Mouse (Mus musculus) right cerebral cortex, adult 18-20 months (tissue): Measurements from ENCODE around the gene Mrpl35.
"Not testable (repeated sequence)": the region's sequence is repeated elsewhere in the genome, so short reads cannot be mapped to it uniquely, and the experiment has no call there.

ENCODE experiments used
- DNase-seq: peaks from one replicate; pipeline ENCODE4 v3.0.0; 2022; ENCODE audit warnings: mixed read lengths

Mrpl35 gene

DNA sequence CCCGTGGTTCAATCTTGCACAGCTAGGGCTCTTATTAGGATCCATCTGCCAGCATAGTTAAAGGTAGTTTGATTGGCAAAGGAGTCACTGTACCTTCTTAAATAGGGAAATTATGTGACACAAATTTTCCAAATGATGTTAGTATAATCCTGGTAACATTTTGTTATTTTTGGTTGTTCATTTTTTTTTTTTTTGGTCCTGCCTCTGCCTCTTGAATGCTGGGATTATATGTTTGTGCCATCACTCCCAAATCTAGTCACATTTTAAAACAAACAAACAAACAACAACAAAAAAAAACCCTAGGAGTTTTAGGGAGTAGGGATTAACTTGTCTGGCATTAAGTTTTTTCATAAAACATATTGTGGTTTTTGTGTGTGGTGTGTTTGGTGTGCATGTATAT, at the start of gene Mrpl35:
Gene Mrpl35, minus strand, starts transcription at position 101 of the 400 bp plus-strand sequence.
- no peak for DNase-seq

DNA sequence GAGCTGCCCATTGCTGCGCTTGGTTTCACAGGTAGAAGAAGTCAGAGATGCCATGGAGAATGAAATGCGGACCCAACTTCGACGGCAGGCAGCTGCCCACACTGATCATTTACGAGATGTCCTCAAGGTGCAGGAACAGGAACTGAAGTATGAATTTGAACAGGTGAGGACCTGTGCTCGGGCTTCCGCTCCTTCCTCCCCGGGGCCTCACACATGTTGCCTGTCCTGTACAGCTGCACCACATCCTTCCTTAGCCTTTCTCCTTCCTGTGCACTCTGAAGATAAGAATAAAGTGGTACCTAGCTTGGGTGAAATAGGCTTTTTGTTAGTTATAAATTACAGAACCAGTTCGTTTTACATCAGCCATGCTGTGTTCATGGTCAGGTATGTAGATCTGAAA, 44.6 kb upstream of the Mrpl35 start:
- DNase-seq, result no peak

DNA sequence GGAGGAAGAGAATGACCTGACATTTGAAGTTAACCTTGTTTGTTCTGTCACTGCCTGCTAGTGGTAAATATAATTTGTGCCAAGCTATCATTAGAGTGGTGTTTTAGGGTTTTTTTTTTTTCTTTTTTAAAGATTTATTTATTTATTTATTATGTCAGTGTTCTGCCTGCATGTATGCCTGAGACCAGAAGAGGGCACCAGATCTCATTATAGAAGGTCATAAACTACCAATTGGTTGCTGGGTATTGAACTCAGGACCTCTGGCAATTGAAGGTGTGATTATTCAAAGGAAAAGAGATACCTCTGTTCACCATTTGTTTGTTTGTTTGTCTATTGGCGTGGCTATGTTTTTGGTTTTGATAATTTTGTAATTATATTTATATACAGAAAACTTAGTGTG, 42.0 kb upstream of the Mrpl35 start:
- no peak for DNase-seq

DNA sequence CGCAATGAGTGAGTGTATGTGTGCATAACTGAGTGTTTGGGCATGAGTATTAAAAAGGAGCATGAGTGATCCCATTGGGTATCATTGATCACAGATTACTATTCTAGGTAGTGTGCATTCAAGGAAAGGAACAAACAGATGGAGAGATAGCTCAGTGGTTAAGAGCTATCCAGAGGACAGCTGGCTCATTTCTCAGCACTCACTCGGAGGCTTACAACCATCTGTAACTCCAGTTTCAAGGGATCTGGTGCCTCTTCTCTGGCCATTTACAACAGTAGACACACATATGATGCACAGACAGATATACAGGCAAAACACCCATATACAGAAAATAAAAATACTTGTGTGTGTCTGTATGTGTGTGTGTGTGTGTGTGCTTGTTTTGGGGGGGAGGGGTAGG, 41.0 kb upstream of the Mrpl35 start:
- no peak for DNase-seq

DNA sequence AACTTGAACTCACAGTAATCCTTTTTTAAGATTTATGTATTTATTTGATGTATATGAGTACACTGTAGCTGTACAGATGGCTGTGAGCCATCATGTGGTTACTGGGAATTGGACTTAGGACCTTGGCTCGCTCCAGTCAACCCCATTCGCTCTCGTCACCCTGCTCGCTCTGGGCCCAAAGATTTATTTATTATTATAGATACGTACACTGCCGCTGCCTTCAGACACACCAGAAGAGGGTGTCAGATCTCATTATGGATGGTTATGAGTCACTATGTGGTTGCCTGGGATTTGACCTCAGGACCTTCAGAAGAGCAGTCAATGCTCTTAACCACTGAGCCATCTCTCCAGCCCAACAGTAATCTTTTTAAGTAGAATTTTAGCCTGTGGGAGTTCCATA, 20.1 kb upstream of the Mrpl35 start:
- DNase-seq, result not testable (repeated sequence)

DNA sequence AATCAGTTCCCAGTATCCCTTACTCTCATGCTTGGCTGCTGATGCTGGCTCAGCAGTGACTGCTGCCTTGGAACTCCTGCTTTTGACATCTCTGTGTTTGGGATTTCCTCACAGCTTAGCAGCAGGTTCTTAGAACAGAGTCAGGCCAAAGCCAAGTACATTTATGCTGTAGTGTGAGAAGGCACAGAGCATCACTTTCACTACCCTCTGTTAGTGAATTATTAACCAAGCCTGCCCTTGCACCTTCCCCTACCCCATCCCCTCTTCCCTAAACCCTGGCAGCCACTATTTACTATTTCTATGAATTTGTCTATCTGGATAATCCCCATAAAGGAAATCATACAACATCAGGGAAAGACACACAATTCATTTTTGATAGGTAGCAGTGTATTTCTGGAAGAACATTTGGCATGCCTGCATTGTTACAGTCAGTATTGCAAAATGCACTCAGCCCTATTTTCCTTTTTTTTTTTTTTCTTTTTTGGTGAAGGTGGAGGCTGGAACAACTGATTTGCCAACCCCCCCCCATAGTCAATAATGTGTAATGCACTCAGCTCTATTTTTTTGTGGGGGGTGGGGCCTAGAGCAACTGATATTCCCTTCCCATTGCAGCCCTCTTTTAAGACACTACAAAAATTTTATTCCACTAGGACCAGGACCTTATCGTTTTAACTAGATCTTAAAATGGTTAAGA, 14.0 kb upstream of the Mrpl35 start:
- no peak for DNase-seq

DNA sequence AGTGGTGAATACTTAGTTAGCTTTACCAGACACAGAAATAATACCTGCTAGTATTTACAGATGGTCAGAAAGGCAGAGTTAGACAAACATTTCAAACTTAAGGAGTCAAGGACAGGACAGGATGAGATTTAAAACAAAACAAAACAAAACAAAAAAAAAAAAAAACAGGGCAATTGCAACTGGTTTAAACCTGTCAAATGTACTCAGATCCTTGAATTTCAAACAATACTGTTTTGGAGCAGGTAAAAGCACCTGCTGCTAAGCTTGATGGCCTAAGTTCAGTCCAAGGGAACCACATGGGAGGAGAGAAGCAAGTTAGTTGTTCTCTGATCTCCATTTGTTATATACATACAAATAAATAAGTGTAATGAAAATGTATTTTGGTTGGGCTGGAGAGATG, 13.0 kb upstream of the Mrpl35 start:
- no peak for DNase-seq

DNA sequence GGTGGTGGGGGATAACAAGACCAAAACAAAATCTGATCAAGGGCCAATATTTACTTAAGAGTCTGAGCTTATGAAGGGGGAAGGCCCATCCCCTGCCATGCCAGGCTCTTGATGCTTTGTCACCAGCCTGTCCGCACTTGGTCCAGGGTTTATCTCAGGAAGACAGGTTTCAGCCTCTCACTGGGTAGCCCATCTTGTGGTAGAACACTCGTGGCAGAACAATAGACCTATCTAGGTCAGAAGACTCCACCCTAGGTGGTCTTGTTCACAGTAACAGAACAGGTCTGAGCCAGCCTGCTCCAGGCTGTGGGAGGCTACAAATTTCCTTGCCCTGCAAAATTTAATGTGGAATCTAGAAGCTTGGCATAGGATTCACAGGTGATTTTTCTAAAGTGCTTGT, 10.0 kb upstream of the Mrpl35 start:
- no peak for DNase-seq

DNA sequence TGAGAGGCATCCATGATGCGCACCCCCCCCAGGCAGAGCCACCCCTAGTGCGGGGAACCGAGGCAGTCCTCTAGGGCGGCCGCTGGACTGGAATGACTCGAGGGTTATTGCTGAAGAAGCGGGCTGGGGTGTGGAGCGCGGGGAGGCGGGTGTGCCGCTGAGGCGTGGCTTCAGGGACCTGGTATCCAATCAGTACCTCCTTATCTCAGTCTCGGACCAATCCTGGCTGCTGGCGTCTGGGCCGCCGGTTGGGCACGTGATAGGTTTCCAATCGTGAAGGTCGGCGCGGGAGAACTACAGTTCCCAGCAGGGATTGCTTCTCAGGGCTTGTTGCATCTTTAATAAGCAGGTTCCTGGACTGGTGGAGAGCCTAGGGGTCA, 4.8 kb upstream of the Mrpl35 start:
- DNase-seq, result peak; percentile 98

DNA sequence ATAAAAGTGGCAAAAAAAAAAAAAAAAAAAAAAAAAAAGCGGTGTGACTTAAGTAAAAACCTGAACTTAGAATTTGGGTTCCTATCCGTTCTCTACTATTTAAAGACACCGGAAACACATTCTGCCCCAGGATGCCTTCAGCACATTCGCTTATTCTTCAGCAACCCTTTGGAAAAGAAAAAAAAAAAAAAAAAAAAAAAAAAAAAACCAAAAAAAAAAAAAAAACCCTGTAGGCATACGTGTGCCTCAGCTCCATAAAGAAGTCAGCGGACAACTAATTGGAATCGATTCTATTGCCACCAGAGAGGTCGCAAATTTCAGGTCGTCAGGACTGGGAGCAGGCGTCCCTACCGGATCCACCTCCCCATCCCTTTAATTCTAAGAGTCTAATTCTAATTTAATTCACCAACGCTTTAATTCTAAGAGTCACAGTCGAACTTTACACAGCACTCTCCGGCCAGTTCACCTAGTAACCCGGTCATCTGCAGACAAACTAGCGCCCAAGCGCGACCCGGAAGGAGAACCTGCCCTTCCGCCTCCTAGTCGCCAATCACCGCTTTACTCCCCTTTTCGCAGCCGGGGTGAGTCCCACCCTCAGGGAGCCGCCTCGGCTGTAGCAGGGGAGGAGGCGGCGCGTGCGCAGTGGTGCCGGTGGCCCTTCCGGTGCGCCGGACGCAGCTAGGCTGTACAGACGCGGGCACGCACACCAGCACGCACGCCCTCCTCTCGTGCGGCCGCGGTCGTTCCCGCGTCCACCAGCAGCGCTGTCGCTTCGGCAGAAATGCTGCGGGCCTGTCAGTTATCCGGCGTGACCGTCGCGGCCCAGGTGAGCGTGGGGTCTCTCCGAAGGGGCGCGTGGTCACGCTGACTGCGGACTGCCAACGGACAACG, 4.2 kb upstream of the Mrpl35 start, which contains the start of gene Immt:
Gene Immt, plus strand, starts transcription at position 642 of the 891 bp plus-strand sequence.
- DNase-seq, result peak; percentile 99

DNA sequence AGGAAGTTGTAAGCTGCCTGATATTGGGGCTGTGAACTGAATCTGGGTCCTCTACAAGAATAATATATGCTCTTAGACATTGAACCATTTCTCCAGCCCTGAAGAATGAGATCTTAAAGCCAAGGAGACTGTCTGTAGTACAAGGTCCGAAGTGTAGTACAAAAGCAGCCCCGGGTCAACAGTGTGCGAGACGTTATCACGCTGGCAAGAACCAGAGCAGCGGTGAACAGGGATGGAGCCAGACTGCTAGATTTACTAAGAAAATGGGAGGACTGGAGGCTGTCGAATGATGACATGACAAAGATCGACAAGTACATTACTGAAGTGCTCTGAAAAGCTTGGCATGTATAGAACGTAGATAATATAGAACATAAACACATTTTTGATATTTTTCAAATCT, 3.0 kb upstream of the Mrpl35 start:
- no peak for DNase-seq

DNA sequence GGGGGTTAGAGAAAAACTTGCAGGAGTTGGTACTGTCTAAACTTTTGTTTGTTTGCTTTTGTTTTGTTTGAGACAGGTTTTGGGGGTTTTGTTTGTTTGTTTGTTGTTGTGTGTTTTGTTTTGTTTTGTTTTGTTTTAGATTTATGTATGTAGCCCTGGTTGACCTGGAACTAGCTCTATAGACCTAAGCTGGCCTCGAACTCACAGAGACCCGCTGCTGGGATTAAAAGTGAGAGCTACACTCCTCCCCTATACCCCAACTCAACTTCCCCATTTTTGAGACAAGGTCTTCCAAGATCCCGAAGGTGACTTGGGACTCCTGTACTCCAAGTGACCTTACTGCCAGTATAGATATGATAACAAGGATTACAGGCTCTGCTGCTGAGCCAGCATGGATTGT, 2.8 kb downstream of the Mrpl35 start:
- DNase-seq, result no peak

DNA sequence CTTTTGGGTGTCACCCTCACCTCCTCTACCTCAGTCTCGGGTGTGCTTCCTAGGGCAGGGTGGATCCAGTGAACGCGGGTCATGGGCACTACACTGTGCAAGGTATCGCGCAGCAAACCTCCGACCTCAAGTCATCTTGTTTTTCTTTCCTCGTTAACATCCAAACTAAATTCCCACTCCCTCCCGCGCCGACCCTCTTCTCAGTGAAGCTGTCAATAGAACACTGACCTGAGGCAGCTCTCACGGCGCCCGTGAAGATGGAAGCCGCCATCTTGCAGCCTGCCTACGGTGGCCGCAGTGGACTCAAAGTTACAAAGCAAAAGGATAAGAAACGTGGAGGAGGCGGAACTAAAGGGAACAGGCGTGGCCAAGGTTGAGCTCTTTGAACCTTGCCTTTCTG, 3.3 kb downstream of the Mrpl35 start:
- DNase-seq, result peak; percentile 92

DNA sequence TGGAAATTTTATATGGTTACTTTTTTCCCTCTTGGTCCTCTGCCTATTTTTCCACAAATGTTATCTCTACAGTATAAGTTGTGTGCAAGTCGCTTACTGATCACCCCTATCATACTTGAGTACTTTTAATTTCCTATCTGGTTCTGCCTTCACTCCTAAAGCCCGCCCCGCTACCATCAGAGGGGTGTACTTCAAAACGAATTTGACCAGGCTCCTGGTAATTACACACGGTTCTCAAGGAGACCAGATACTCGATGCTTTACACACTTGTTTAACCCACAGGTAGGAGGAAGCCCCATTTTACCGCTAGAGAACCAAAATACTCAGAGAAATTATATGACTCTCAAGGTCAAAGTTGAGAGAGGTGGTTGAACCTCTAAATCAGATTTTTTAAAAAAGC, 3.7 kb downstream of the Mrpl35 start:
- DNase-seq, result no peak

DNA sequence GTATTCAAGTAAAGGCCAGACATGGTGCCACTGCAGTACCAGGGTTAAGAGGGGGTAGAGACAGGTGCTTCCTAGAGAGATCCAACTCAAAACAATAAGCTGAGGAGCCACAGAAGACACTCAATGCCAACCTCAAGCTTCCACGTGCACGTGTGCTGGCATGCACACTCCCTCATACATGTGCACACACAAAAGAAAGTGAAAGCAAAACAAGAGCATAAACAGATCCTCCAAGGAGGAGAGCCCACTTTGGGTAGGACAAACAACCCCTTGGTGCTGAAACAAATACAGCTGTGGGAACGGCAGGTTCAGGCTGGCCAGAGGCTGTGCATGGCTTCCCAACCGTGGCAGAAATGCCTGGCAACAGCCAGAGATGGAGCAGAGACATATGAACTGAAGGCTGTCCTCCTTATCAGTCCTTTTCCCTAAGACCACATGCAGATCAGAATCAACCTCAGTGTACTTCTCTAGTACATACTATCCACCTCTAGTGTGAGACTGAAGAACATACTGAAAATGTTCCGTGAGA, 6.9 kb downstream of the Mrpl35 start:
- DNase-seq, result no peak

DNA sequence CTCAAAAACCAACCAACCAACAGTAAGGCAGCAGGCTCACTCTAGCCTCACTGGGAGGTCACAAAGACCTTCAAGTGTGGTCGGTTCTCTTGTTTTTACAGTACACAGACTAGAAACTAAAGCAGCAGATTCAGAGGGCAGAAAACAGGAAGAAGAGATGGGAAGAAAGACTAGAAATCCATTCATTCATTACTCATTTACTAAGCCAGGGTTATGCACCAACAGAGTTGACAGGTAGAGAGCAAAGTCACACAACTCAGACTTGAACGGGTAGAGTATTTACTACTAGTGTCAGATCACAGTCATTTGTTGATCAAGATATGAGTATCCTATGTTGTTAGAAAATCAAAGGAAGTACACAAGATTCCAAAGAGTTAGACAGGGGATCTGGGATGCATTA, 13.9 kb downstream of the Mrpl35 start:
- DNase-seq, result no peak

DNA sequence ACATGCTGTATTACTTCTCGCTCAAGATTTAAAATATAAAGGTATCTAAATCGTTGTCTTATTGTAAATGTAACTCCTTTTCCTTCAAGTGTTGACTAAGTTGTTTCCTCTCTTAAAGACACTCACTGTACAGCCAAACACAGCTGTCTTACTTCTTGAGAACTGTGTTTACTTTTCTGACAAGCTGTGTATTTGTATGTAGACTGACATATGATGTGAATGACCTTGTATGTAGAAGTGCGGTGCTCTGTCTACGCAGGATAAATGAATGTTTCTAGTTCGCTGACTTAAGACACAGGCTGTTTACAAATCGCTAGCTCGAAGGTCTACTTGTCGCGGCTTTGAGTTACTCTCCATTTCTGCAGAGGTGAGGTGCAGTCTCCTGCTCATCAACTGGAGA, 16.9 kb downstream of the Mrpl35 start:
- DNase-seq, result no peak

DNA sequence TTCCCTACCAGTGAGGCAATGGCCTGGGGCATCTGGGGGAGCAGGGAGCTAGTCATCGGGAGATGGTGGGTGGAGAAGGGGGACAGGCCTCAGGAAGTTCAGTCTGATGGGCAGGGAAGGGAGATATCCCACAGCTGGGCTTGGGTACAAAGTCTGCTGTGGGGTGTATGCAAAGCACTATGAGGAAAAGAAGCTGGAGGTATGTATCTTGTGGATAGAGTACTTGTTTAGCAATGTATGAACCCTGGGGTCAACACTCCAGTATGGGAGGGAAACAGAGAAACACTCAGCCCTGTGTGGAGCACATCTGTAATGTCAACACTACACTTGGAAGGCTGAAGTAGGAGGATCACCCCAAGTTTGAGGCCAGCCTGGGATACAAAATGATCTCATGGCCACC, 20.1 kb downstream of the Mrpl35 start:
- DNase-seq, result no peak

DNA sequence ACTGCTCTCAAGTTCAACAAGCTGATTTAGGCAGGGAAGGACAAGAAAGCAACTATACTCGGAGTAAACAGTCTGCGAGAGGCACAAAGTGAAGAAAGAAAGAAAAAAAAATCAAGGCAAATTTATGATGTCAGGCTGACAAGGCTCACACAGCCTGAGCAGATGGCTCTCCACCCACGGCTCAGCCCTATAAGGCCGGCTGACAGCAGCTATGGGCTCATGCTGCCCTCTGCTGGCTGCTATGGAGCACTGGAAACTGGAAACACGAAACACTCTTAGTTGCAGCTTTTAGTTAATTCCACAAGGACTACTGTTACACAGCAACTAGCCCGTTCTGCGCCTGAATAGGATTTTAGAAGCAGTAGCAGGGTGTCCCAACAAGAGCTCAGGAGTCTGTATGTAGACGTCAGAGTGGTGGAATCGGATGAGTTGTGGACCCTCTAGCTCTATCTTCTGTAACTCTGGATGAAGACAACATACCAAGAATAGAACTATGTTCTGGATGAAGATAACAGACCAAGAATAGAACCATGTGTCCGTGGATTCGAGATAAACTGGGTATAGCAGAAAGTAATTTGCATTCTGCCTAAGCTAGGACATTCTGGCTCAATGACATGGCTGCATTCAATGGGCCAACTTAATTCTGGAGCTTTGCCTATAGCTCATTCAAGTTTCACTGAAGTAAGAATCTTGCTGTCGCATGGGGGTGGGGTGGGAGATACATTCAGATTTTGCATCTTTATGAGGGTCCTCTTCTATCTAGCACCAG, 22.5 kb downstream of the Mrpl35 start:
- peak; percentile 86 for DNase-seq

DNA sequence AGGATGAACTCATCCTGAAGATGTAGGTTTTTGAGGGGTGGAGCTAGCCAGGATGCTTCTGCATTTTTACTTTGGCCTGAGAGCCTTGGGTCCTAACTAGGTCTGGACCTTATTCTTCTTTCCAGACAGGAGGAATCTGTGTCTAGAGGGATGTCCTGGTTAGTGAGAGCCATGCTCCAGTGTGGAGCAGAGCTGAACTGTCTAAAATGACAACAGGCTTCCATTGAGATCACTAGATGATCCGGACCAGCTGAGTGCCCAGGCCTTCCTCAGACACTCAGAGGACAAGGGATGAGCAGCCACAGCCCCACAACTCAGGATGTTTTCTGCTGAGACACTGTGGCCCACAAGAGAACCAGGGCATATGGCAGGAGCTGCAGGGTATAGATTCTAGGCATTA, 23.2 kb downstream of the Mrpl35 start:
- DNase-seq, result no peak

DNA sequence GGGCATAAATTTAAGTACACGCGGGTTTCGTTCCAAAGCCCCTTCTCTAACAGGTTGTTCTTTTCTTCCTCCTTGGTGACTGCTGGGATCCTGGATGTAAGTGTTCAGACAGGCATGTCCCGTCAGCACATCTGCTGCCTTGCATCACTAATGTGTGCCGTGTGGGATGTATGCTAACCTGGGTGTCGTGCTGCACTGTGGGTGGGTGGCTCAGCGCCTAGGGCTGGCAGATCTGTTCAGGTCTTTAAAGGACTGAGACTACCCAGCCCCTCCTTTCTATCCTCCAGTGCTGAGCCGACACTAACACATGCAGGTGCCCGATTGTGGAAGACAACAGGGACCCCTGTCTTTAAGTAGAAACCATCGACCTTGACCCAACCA, 25.1 kb downstream of the Mrpl35 start:
- DNase-seq, result peak; percentile 85

DNA sequence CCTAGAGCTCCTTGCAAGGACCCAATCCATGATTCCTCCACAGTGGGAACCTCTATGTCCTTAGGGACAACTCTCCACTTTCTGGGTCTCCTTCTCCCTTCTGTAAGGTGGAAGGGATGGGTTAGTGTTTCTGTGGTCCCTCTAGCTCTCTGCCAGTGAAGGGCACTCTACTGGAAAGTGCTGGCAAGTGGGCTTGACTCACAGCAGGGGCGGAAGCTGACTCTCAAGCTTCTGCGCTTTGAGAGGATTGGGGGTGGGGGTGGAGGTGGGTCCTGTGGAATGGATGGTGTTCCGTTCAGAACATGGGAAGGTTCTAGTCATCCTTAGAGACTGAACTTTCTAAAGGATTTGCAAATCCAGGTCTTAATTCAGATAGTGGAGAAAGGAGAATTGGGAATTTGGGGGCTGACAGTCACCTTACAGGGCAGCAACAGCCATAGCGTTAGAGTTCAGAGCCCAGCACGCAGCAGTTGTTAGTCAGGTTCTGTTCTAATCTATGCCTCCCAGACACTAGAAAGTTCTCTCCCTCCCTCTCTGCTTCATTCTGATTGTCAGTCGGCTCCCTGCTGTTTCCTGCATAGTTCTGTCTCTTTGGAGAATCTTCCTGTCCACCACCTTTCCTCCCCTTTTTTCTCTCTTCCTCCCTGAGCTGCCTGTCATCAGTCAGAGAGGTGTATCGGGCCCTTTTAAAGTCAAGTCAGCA, 25.6 kb downstream of the Mrpl35 start:
- DNase-seq, result no peak

DNA sequence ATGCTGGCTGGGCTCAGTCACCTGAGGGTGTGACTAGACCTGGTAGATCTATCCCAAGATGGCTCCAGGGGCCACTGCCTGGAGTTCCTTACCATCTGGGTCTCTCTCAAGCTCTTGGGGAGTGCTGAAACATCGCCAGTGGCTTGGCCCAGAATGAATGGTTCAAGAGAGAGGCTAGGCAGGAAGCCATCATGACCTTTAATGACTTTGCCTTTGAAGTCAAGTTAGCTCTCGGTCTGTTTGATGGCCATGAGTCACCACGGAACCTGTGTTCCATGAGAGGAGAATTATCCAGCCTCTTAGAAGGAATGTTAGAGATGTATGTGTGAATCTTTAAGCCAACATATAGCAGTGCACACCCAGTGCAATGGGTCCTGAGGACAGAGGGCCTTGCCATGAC, 27.4 kb downstream of the Mrpl35 start:
- DNase-seq, result no peak
